Mouse (Mus musculus) cortical plate, adult 2 months (tissue): Measurements from ENCODE around the gene Sdhb.

Experiments
- CTCF ChIP-seq: fragments of 200-500 bp; IDR thresholded peaks from 2 replicates; pipeline ENCODE4 v1.5.1; 2011; ENCODE audit warnings: mild to moderate bottlenecking, control low read depth, low read length; ENCODE audit not compliant: insufficient read depth; ENCODE audit errors: extremely low read depth
- POLR2A ChIP-seq: fragments of 200-500 bp; IDR thresholded peaks from 2 replicates; pipeline ENCODE4 v1.6.1; 2011; ENCODE audit warnings: mild to moderate bottlenecking, low read length, control low read depth; ENCODE audit not compliant: insufficient read depth; ENCODE audit errors: extremely low read depth

GRCm38 (mm10) chr4:140983442-140983841 lies 22.4 kb downstream of the Sdhb start:
- TF ChIP-seq CTCF: no peak
- TF ChIP-seq POLR2A: no peak
